Mouse (Mus musculus) C2C12 (cell line): ENCODE data around the gene Rnase11. TPM values are rescaled to one million over a fixed set of nuclear protein-coding genes. Genes with fewer than 3 reads are reported as not detected.

Experiments
- H3K27me3 ChIP-seq: one replicate; pipeline ENCODE4 v1.6.1; 2011; ENCODE audit not compliant: control insufficient read depth, insufficient read depth, insufficient read length
- H3K36me3 ChIP-seq: one replicate; pipeline ENCODE4 v1.6.1; 2011; ENCODE audit not compliant: control insufficient read depth, insufficient read depth
- H3K4me3 ChIP-seq: one replicate; pipeline ENCODE4 v1.5.1; 2011; ENCODE audit warnings: mild to moderate bottlenecking, control low read depth; ENCODE audit not compliant: poor library complexity, insufficient read depth, severe bottlenecking
- H3K79me2 ChIP-seq: one replicate; pipeline ENCODE4 v1.6.1; 2011; ENCODE audit not compliant: control insufficient read depth, insufficient read depth
- H3K79me3 ChIP-seq: one replicate; pipeline ENCODE4 v1.6.1; 2011; ENCODE audit warnings: low read depth, control low read depth
- H3ac ChIP-seq: one replicate; pipeline ENCODE3; 2011; ENCODE audit warnings: low read depth; ENCODE audit not compliant: control insufficient read depth, insufficient read length
- CEBPB ChIP-seq: IDR thresholded peaks from one replicate; pipeline ENCODE4 v1.6.1; 2011; ENCODE audit warnings: low read depth, mild to moderate bottlenecking, control low read depth, moderate library complexity
- CTCF ChIP-seq: IDR thresholded peaks from one replicate; pipeline ENCODE4 v1.5.1; 2011; ENCODE audit not compliant: control insufficient read depth, insufficient read depth, insufficient read length
- FOSL1 ChIP-seq: IDR thresholded peaks from one replicate; pipeline ENCODE4 v1.8.0; 2011; ENCODE audit warnings: mild to moderate bottlenecking, low read length; ENCODE audit not compliant: poor library complexity, insufficient read depth, severe bottlenecking
- MAX ChIP-seq: IDR thresholded peaks from one replicate; pipeline ENCODE4 v1.6.1; 2011; ENCODE audit warnings: mild to moderate bottlenecking, control low read depth
- MYOD1 ChIP-seq: IDR thresholded peaks from one replicate; pipeline ENCODE4 v1.6.1; 2011; ENCODE audit warnings: low read depth; ENCODE audit not compliant: control insufficient read depth, insufficient read length
- MYOG ChIP-seq: IDR thresholded peaks from one replicate; pipeline ENCODE4 v1.6.1; 2011; ENCODE audit not compliant: control insufficient read depth, insufficient read length; ENCODE audit errors: extremely low read depth
- USF1 ChIP-seq: IDR thresholded peaks from one replicate; pipeline ENCODE4 v1.6.1; 2011; ENCODE audit warnings: low read depth, mild to moderate bottlenecking, control low read depth, moderate library complexity
- polyA plus RNA-seq: library from polyadenylated mRNA; unstranded; fragments of >200 nt; fragmentation: generic; extraction: Trizol; gene quantifications from one replicate; pipeline ENCODE4 v1.2.1, GENCODE M21; 2012; ENCODE audit warnings: missing spikeins

Gene Rnase11
- polyA plus RNA-seq, 1 experiment, result not detected

- Histone ChIP-seq H3K79me2 (no peaks in the 10 kb centered on the region), H3K79me3 (no peaks in the 10 kb centered on the region), H3ac (no peak overlapping the region), H3K36me3 (no peaks in the 10 kb centered on the region), H3K27me3 (peaks cover 8% of the 10 kb centered on the region), H3K4me3 (no peak overlapping the region)
- TF ChIP-seq CEBPB, result no peak
- no peak for TF ChIP-seq MAX
- TF ChIP-seq FOSL1, result no peak
- TF ChIP-seq CTCF, result no peak
- TF ChIP-seq MYOG, result no peak
- TF ChIP-seq MYOD1, result no peak
- TF ChIP-seq USF1, result no peak
Measured at GRCm38 (mm10) chr14:51068956-51069355, 19.0 kb upstream of the Rnase11 start.

GRCm38 (mm10) chr14:51060761-51061160 lies 10.8 kb upstream of the Rnase11 start:
- no peaks in the 10 kb centered on the region for H3K79me3 ChIP-seq
- no peaks in the 10 kb centered on the region for H3K36me3 ChIP-seq
- H3ac ChIP-seq, result no peak overlapping the region
- no peaks in the 10 kb centered on the region for H3K79me2 ChIP-seq
- TF ChIP-seq MAX (no peak), FOSL1 (no peak), MYOG (no peak), USF1 (no peak)
- no peak overlapping the region for H3K4me3 ChIP-seq
- H3K27me3 ChIP-seq, result no peaks in the 10 kb centered on the region

- Histone ChIP-seq H3K36me3 (no peaks in the 10 kb centered on the region), H3K4me3 (no peak within 1 kb of the TSS), H3ac (no peak within 1 kb of the TSS), H3K79me2 (no peaks in the 10 kb centered on the region), H3K27me3 (no peaks in the 10 kb centered on the region), H3K79me3 (no peaks in the 10 kb centered on the region)
- no peak for TF ChIP-seq CTCF
Measured at GRCm38 (mm10) chr14:51057401-51057831, 7.5 kb upstream of the Rnase11 start, which contains the start of gene Rnase12. Gene Rnase12 (minus strand): TSS chr14:51057661.

DNA sequence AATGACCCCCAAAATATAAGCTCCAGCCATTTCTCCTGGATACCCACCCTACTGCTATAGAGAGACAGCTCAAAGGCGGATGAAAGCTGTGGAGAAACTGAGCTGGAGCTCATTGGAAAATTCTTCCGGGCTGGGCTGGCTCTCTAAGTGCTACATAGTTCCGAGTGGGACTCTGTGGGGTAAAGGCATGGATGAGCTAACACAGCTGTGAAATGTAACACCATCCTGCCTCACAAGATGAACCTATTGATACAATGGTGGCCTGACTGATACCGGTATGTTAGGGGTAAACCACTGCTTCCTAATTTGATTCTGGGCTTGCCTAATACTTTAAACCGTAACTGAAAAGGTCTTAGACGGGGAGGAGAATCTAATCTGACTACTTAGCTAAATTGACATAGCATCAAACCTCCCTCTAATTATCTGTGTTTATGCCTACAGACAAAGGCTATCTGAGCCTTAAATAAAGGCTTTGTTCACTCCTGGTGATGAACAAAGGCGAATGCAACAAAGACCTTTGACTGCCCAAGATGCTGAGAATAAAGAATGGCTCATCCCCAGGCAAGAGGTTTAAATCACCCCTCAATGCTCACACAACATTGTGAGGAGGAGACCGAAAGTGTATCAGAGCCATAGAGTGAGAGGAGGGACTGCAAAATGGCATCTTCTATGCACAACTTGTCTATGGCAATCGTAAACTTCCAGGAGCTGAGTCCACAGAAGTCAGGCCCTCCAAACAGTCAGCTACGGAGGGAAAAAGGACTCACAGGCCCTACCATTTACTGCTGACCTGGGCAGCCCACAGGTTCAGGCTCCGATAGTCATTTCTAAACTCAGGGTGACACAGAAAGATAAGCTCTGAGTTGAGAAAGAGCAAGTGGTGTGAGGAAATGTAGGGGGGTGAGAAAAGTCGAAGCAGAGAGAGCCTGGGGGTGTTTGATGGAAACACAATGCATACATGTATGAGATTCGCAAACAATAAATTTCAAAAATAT lies 4.6 kb upstream of the Rnase11 start:
- TF ChIP-seq MAX (no peak), MYOD1 (no peak), CTCF (no peak), FOSL1 (no peak), MYOG (no peak), CEBPB (no peak), USF1 (no peak)
- H3K36me3 ChIP-seq, result no peaks in the 10 kb centered on the region

GRCm38 (mm10) chr14:51053176-51053575 lies 3.2 kb upstream of the Rnase11 start:
- no peaks in the 10 kb centered on the region for H3K79me3 ChIP-seq
- no peak overlapping the region for H3ac ChIP-seq
- H3K27me3 ChIP-seq, result no peaks in the 10 kb centered on the region
- TF ChIP-seq MAX, result no peak
- TF ChIP-seq USF1, result no peak
- no peak for TF ChIP-seq MYOG
- TF ChIP-seq FOSL1, result no peak
- TF ChIP-seq MYOD1, result no peak
- no peak for TF ChIP-seq CEBPB
- TF ChIP-seq CTCF, result no peak
- H3K4me3 ChIP-seq, result no peak overlapping the region
- H3K79me2 ChIP-seq, result no peaks in the 10 kb centered on the region
- H3K36me3 ChIP-seq, result no peaks in the 10 kb centered on the region

More for the DNA sequence above, 4.6 kb upstream of the Rnase11 start:
- Histone ChIP-seq H3K27me3 (no peaks in the 10 kb centered on the region), H3K79me3 (no peaks in the 10 kb centered on the region), H3K79me2 (no peaks in the 10 kb centered on the region), H3ac (no peak overlapping the region), H3K4me3 (no peak overlapping the region)
